Mouse (Mus musculus) left cerebral cortex, adult 11 months (tissue): ENCODE measurements around the gene Fbln7.

Source experiments
- DNase-seq: peaks from one replicate; pipeline ENCODE4 v3.0.0; 2022; ENCODE audit warnings: low spot score

Fbln7 gene

GRCm38 (mm10) chr2:128862636-128863035 is at the start of gene Fbln7:
Fbln7 (plus strand) TSS chr2:128862981.
- DNase-seq = no peak

DNA sequence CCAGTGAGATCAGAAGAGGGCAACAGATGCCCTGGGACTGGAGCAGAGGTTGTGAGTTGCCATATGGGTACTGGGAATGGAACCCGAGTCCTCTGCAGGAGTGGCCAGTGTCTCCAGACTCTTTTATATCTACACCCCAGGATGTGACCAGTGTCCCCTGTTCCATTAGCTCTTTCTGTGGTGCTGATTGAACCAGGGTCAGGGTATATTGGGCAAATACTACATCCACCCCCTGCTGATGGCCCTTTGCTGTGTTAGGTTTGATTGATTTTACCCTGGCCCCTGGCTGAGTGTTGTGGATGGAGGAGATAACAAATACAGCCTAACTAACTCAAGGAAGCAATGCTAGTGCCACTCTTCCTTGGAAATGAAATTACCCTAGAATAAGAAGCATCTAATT is 46.5 kb upstream of the Fbln7 start:
- no peak for DNase-seq

GRCm38 (mm10) chr2:128816916-128817315 is 45.9 kb upstream of the Fbln7 start:
- DNase-seq = no peak

DNA sequence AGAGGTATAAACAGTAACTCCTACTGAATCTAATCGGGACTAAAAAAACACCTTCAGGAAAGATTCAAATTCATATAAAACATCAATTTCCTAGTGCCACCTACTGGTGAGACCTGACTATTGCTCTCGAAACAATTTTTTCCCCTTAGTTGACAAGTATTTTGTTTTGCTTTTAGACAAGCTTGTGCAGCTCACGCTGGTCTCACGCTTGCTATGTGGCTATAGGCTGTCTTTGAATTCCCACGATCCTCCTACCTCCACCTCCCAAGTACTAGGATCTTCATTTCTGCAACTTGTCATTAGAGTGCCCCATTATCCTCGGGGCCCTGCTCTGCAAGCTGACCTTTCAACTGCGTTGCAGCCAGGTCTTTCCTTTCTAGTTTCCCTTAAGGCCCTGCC is 45.4 kb upstream of the Fbln7 start:
- DNase-seq = peak; percentile 78

DNA sequence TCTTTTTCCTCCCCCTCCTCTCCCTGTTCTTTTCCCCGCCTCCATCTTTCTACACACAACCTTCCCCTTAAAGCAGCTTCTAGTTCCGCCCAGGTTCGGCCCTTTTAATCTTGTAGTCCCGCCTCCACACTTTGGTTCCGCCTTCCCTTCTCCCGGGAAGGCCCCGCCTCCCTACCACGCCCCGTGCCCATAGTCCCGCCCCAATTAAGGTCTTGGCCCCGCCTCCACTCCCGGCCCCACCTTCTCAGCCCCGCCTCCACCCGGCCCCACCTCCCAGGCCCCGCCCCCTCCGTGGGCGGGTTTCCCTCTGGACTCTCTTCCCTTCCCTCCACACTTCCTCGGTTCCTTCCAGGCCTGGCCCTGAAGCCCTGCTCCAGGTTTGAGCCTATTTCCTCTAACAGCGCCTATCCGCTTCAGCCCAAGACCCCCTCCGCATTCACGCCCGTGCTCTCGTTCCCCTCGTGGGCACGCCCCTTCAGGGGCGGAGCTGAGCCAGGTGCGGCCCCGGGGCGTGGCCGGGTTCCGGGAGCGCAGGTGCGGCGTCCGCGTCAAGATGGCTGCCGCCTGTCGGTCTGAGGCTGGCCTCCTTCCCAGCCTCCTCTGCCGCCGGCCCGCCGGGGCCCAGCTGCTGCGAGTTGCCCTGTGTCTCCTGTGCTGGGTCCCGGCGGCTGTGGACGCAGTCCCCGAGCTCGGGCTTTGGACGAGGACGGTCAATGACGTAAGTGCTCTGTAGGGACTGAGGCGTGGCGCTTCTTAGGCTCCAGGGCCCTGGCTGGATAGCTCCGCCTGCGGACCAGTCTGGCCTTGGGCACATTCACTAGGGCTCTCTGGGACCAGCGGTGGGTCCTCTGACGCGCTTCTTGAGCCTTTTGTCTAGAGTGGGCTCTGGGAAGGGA is 44.7 kb upstream of the Fbln7 start, which contains the start of gene Tmem87b:
TSS of gene Tmem87b (plus strand) at position 333 of the 896 bp plus-strand sequence.
- peak; percentile 92 for DNase-seq

DNA sequence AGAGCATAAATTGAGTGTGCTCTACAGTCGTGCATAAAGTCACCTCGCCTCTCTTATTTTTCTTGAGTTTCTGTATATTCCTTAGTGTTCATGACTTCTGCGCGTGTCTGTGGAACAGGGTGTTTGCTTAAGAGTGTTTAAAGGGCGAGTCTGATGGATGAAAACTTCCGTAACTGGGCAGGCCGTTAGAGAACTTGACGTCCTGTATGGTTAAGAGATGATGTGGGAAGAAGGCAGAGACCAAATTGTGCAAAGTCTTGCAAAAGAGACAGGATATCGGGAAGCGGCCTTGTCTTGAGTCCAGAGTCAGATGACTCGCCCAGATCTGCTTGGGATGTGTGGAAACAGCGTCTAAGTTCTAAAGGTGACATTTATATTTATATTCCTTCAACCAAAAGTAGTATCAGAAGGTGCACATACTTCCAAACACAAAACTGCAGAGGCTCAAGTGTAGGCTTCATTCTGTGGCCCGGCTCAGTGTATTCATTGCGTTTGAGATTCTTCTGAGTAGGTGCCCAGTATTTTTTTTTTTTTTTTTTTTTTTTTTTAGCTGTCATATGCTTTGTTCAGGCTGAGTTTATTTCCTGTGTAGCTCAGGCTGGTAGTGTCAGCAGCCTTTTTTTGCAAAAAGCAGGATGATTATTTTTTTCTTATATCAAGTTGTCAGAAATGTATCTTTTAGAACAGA is 43.7 kb upstream of the Fbln7 start:
- DNase-seq = no peak

GRCm38 (mm10) chr2:128820631-128821030 is 42.1 kb upstream of the Fbln7 start:
- no peak for DNase-seq

DNA sequence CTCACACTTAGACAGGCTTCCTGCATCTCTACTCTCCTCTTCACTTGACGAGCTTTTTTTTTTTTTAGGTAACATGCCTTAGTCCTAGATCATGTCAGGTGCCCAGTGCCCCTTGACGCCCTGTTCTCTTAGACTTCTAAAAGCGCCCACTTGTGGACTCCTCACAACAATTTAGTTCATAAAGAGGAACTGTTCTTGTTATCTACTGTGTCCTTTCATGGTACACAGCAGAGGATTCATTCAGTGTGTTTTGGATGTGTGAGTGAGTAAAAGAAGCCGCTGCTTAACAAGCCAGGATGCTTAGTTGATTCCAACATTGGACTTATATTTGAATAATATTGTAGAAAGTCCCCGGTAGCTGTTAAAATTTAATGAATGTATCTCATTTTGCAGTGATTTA is 38.9 kb upstream of the Fbln7 start:
- no peak for DNase-seq

GRCm38 (mm10) chr2:128827787-128828186 is 35.0 kb upstream of the Fbln7 start:
- DNase-seq = no peak

DNA sequence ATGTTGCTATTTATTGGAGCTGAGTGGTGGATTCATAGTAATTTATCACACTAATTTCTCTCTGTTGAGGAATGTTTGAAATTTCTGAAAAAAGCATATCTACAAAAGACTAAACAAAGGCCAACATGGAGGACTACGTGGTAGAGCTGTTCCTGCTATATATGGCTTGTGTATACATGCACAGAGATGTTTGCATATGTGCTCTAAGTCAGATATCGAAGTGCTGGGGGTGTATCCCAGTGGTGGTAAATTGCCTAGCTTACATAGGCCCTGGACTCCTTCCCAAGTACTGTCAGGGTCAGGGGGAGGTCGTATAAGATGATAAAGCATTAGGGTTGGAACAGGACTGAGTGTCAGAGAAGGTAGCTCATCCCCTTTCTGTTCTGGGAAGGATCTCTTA is 30.2 kb upstream of the Fbln7 start:
- DNase-seq = no peak

GRCm38 (mm10) chr2:128833035-128833434 is 29.7 kb upstream of the Fbln7 start:
- no peak for DNase-seq

DNA sequence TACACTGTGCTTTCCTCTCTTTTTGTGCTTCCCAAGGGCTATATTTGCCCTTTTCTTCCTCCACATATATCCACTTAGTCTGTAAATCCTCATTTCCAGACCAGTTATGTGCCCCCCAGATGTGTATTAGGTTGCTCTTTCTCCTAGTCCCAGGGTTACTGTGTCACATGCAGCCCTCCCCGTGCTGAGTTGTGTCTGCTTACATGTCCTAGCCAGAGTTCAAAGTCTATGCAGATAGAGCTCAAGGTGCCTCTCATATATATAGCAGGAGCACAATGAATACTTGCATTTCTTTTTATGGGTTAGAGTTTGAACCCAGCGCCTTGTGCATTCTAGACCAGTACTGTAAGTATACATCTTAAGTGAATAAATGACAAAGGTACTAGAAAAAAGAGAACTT is 29.3 kb upstream of the Fbln7 start:
- DNase-seq = no peak

DNA sequence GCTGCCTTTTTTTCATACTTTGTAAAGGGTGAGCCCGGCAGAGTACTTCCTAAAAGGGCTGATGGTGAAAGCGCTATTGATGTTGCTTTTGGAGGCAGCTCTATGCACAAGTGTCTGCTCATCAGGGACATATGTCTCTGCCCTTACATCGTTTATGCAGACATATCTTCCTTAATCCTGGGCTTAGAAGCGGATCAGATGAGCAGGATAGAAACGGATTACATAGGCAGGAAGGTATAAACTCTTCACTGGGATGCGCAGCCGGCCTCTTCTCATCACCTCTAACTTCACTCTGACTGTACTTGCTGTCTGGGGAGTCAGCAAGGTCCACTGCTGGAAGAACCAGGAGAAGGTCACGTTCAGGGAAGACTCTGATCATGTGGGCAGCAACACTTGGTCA is 25.2 kb upstream of the Fbln7 start:
- DNase-seq = no peak

DNA sequence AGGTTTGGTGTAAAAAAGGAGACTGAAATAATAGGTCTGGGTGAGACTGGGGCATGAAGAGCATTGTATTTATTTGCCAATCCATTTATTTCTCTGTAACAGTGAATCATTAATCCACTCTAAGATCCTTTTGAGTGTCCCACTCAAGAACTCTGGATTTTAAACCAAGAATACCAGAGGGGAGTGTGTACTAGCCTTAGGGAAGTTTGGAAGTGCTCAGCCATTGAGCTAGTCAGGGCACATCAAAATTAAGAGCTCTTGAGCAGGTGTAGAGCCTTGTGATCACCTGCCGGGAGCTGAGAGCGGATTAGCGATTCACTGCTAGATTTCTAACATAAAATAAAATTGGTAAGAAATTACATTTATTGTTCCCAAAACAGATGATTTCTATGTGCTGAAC is 24.2 kb upstream of the Fbln7 start:
- no peak for DNase-seq

- no peak for DNase-seq
Measured at GRCm38 (mm10) chr2:128839501-128839900, 23.3 kb upstream of the Fbln7 start.

GRCm38 (mm10) chr2:128842437-128842836 is 20.3 kb upstream of the Fbln7 start:
- no peak for DNase-seq

- DNase-seq = no peak
Measured at GRCm38 (mm10) chr2:128850036-128850435, 12.7 kb upstream of the Fbln7 start.

- DNase-seq = no peak
Measured at GRCm38 (mm10) chr2:128856673-128857072, 6.1 kb upstream of the Fbln7 start.

- no peak for DNase-seq
Measured at GRCm38 (mm10) chr2:128858962-128859361, 3.8 kb upstream of the Fbln7 start.

- DNase-seq = no peak
Measured at GRCm38 (mm10) chr2:128859861-128860260, 2.9 kb upstream of the Fbln7 start.

GRCm38 (mm10) chr2:128863777-128864331 is 1.1 kb downstream of the Fbln7 start:
- no peak for DNase-seq

- DNase-seq = no peak
Measured at GRCm38 (mm10) chr2:128865061-128865460, 2.3 kb downstream of the Fbln7 start.

- no peak for DNase-seq
Measured at GRCm38 (mm10) chr2:128871656-128872055, 8.9 kb downstream of the Fbln7 start.
